In genomic region chr11:54971365-54972048, GRCm38 (mm10) we compare ENCODE assay signal across 31 mouse cellular contexts. TPM values are rescaled to one million over a fixed set of nuclear protein-coding genes. Genes with fewer than 3 reads are reported as not detected.
A peak's percentile ranks its signal among the peaks of the same experiment; 100 is the strongest.
DNase-seq lines count a peak whose midpoint lies in the region; ATAC-seq lines count a peak whose summit lies in the region.
"Had no signal": no experiment of that assay in that cellular context is flagged by ENCODE, and none has a peak within 500 bp of the region (broad histone marks: within the 10 kb centered on the region; RNA-seq: fewer than 3 reads in every experiment).

No protein-coding gene starts in this region.

- no peak overlapping the region for H3K9ac ChIP-seq in midbrain, embryonic 11.5 days (ENCODE audit: low read length)
- no peak overlapping the region for H3K9ac ChIP-seq in midbrain, embryonic 16.5 days (ENCODE audit: low read depth, low read length)
- H3K9ac ChIP-seq in intestine, embryonic 16.5 days (ENCODE audit: low read depth, low read length), result no peak overlapping the region
- H3K9ac ChIP-seq: embryonic facial prominence, embryonic 13.5 days; heart, embryonic 13.5 days; intestine, embryonic 15.5 days; liver, embryonic 12.5 days; liver, postnatal 0 days; midbrain, embryonic 13.5 days; neural tube, embryonic 15.5 days had no signal

- H3K4me2 ChIP-seq in midbrain, embryonic 11.5 days, result no peak overlapping the region
- no peak overlapping the region for H3K4me2 ChIP-seq in midbrain, embryonic 16.5 days (ENCODE audit: low read length)
- H3K4me2 ChIP-seq in intestine, embryonic 16.5 days (ENCODE audit: low read depth, low read length), result no peak overlapping the region
- H3K4me2 ChIP-seq: embryonic facial prominence, embryonic 13.5 days; heart, embryonic 13.5 days; intestine, embryonic 15.5 days; liver, embryonic 12.5 days; midbrain, embryonic 13.5 days; neural tube, embryonic 15.5 days had no signal

- WGBS in midbrain, embryonic 11.5 days, result 73% methylated on average over 8 of the region's 8 CpGs
- WGBS in midbrain, embryonic 16.5 days, result 80% methylated on average over 8 of the region's 8 CpGs
- 34% methylated on average over 8 of the region's 8 CpGs for WGBS in large intestine, adult 2 months
- WGBS in intestine, embryonic 16.5 days, result 64% methylated on average over 8 of the region's 8 CpGs

- no peaks in the 10 kb centered on the region for H3K27me3 ChIP-seq in midbrain, embryonic 11.5 days (ENCODE audit: control insufficient read depth, insufficient read depth, low read length)
- H3K27me3 ChIP-seq in midbrain, embryonic 16.5 days (ENCODE audit: control insufficient read depth, insufficient read depth, low read depth, low read length), result no peaks in the 10 kb centered on the region
- H3K27me3 ChIP-seq in intestine, embryonic 16.5 days (replicated peaks; ENCODE audit: control insufficient read depth, insufficient read depth, low read length), result no peaks in the 10 kb centered on the region
- H3K27me3 ChIP-seq: embryonic facial prominence, embryonic 13.5 days; heart, embryonic 13.5 days; intestine, embryonic 15.5 days; liver, embryonic 12.5 days; megakaryocyte, embryonic 14.5 days; midbrain, embryonic 13.5 days; neural tube, embryonic 15.5 days had no signal

- H3K36me3 ChIP-seq in midbrain, embryonic 11.5 days (ENCODE audit: control insufficient read depth, insufficient read depth, low read length), result no peaks in the 10 kb centered on the region
- no peaks in the 10 kb centered on the region for H3K36me3 ChIP-seq in midbrain, embryonic 16.5 days (ENCODE audit: control insufficient read depth, insufficient read depth, low read length)
- no peaks in the 10 kb centered on the region for H3K36me3 ChIP-seq in intestine, embryonic 16.5 days (ENCODE audit: control insufficient read depth, insufficient read depth, low read length)
- H3K36me3 ChIP-seq: embryonic facial prominence, embryonic 13.5 days; G1E; heart, embryonic 13.5 days; hindbrain, embryonic 10.5 days; intestine, embryonic 15.5 days; liver, embryonic 12.5 days; midbrain, embryonic 13.5 days; neural tube, embryonic 15.5 days had no signal

- H3K9me3 ChIP-seq in midbrain, embryonic 11.5 days (ENCODE audit: control insufficient read depth, low read length), result no peaks in the 10 kb centered on the region
- no peaks in the 10 kb centered on the region for H3K9me3 ChIP-seq in midbrain, embryonic 16.5 days (replicated peaks; ENCODE audit: control insufficient read depth, low read length, poor library complexity, severe bottlenecking)
- H3K9me3 ChIP-seq in intestine, embryonic 16.5 days (ENCODE audit: control insufficient read depth, low read length), result no peaks in the 10 kb centered on the region
- H3K9me3 ChIP-seq: embryonic facial prominence, embryonic 13.5 days; G1E; heart, embryonic 13.5 days; hindbrain, embryonic 10.5 days; intestine, embryonic 15.5 days; liver, embryonic 12.5 days; neural tube, embryonic 15.5 days had no signal

- no peak overlapping the region for H3K27ac ChIP-seq in midbrain, embryonic 11.5 days (ENCODE audit: low read depth, low read length)
- no peak overlapping the region for H3K27ac ChIP-seq in midbrain, embryonic 16.5 days (ENCODE audit: low read length)
- H3K27ac ChIP-seq in intestine, embryonic 16.5 days (ENCODE audit: low read length), result no peak overlapping the region
- H3K27ac ChIP-seq: embryonic facial prominence, embryonic 13.5 days; heart, embryonic 13.5 days; hindbrain, embryonic 10.5 days; intestine, embryonic 15.5 days; layer of hippocampus, adult 2 months; liver, embryonic 12.5 days; midbrain, embryonic 13.5 days; neural tube, embryonic 15.5 days had no signal

- H3K4me3 ChIP-seq in midbrain, embryonic 11.5 days (ENCODE audit: low read depth, low read length), result no peak overlapping the region
- H3K4me3 ChIP-seq in midbrain, embryonic 16.5 days (ENCODE audit: low read depth, low read length), result no peak overlapping the region
- no peak overlapping the region for H3K4me3 ChIP-seq in intestine, embryonic 16.5 days (ENCODE audit: low read length)
- H3K4me3 ChIP-seq: embryonic facial prominence, embryonic 13.5 days; heart, embryonic 13.5 days; hindbrain, embryonic 10.5 days; intestine, embryonic 15.5 days; layer of hippocampus, adult 2 months; liver, embryonic 12.5 days; midbrain, embryonic 13.5 days; neural tube, embryonic 15.5 days had no signal

- peak; percentile 61 for DNase-seq in midbrain, embryonic 11.5 days (ENCODE audit: low spot score, missing footprints)
- peak; percentile 41 for DNase-seq in R1 (ENCODE audit: low read depth, low spot score)
- peak; percentile 63 for DNase-seq in large intestine, adult 2 months (ENCODE audit: low read depth, low spot score)
- DNase-seq in layer of hippocampus, adult 18-20 months (ENCODE audit: low spot score in 2 of 2), result no peak
- no peak for DNase-seq in kidney, postnatal 25 days
- DNase-seq: adrenal gland, adult 2 months; adrenal gland, postnatal 36 days; cerebellum, adult 18-20 months; cerebellum, postnatal 10 days; heart, postnatal 10 days; kidney, adult 9 months; kidney, postnatal 10 days; left cerebral cortex, postnatal 4 days; liver, postnatal 0 days; lung, postnatal 14 days; right cerebral cortex, adult 18-20 months; right cerebral cortex, postnatal 4 days had no signal

- H3K4me1 ChIP-seq in midbrain, embryonic 11.5 days (ENCODE audit: control insufficient read depth, insufficient read depth, low read length), result no peaks in the 10 kb centered on the region
- H3K4me1 ChIP-seq in midbrain, embryonic 16.5 days (ENCODE audit: control insufficient read depth, insufficient read depth, low read length), result 0 out of 2 replicates have a peak, but pooled peaks cover 2% of the 10 kb centered on the region
- H3K4me1 ChIP-seq in intestine, embryonic 16.5 days (ENCODE audit: control insufficient read depth, insufficient read depth, low read length), result peaks cover 18% of the 10 kb centered on the region

- ATAC-seq in midbrain, embryonic 11.5 days (ENCODE audit: low FRiP score), result no peak
- ATAC-seq in midbrain, embryonic 16.5 days, result no peak
- no peak for ATAC-seq in intestine, embryonic 16.5 days
- ATAC-seq: forebrain, embryonic 16.5 days; hindbrain, embryonic 16.5 days; liver, embryonic 12.5 days; midbrain, embryonic 13.5 days had no signal

RNA-seq across cellular contexts. Expression of gene Tnip1, which starts 8.8 kb away (rescaled TPM):
- polyA plus RNA-seq in midbrain, embryonic 11.5 days (2014; fragmentation: Nextera tagmentation; extraction: Ambion mirVana), result 8.9 and 9.9 TPM in 2 replicates
- 16.4 and 17.4 TPM in 2 replicates for polyA plus RNA-seq in midbrain, embryonic 16.5 days (2015; fragmentation: Nextera tagmentation; extraction: Ambion mirVana)
- 49.6 and 88.0 TPM in 2 replicates for polyA plus RNA-seq in large intestine, adult 2 months (2012; rRNA removed)
- 10 to 100 TPM; 35.2 to 39.0 TPM for total RNA-seq in layer of hippocampus, adult 18-20 months (2021)
- polyA plus RNA-seq in intestine, embryonic 16.5 days (2015; fragmentation: Nextera tagmentation; extraction: Ambion mirVana), result 27.2 and 28.1 TPM in 2 replicates

Comparison
In these comparisons a context has a peak if more than half of its experiments do, and no peak if none do; other contexts are left out.
1. DNase-seq: peak in midbrain, embryonic 11.5 days (single experiment), R1 (single experiment) and large intestine, adult 2 months (single experiment); none in layer of hippocampus, adult 18-20 months (0 of 2) and kidney, postnatal 25 days (0 of 2).